Mouse (Mus musculus) heart, adult 8-10 months (tissue): ENCODE results near the gene Vtn. TPM values are rescaled to one million over a fixed set of nuclear protein-coding genes. Genes with fewer than 3 reads are reported as not detected.
A peak's percentile ranks its signal among the peaks of the same experiment; 100 is the strongest.
"Not testable (repeated sequence)": the region's sequence is repeated elsewhere in the genome, so short reads cannot be mapped to it uniquely, and the experiment has no call there.

Experiments used
- DNase-seq: peaks from one replicate; pipeline ENCODE4 v3.0.0; 2022; ENCODE audit warnings: low spot score
- total RNA-seq, 4 experiments: library from RNA; stranded (reverse); gene quantifications; 2 replicates each; pipeline ENCODE4 v1.2.4; 2022

Vtn gene
- total RNA-seq, 4 experiments from 2014 or later: 14.3 to 19.1 (median 17.1) TPM

DNA sequence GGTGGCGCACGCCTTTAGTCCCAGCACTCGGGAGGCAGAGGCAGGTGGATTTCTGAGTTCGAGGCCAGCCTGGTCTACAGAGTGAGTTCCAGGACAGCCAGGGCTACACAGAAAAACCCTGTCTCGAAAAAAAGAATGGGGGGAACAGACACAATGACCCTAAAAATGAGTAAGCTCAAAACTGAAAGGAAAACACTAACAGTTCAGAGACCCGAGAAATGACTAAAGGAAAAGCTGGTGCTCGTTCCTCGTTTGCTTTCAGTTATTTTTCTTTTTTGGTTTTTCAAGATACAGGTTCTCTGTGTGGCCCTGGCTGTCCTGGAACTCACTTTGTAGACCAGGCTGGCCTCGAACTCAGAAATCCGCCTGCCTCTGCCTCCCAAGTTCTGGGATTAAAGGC lies 32.6 kb downstream of the Vtn start:
- DNase-seq: not testable (repeated sequence)

GRCm38 (mm10) chr11:78534516-78534915 lies 35.6 kb downstream of the Vtn start:
- DNase-seq: no peak

- peak; percentile 81 for DNase-seq
Measured at GRCm38 (mm10) chr11:78535376-78536079, 36.6 kb downstream of the Vtn start.

GRCm38 (mm10) chr11:78536080-78536689 lies 37.3 kb downstream of the Vtn start, which contains the start of the genes Tnfaip1 and Ift20:
Gene Tnfaip1, minus strand, starts transcription at chr11:78536332.
Gene Ift20, plus strand, starts transcription at chr11:78536361.
- peak; percentile 99 for DNase-seq

GRCm38 (mm10) chr11:78536690-78537084 lies 37.8 kb downstream of the Vtn start:
- DNase-seq: no peak

DNA sequence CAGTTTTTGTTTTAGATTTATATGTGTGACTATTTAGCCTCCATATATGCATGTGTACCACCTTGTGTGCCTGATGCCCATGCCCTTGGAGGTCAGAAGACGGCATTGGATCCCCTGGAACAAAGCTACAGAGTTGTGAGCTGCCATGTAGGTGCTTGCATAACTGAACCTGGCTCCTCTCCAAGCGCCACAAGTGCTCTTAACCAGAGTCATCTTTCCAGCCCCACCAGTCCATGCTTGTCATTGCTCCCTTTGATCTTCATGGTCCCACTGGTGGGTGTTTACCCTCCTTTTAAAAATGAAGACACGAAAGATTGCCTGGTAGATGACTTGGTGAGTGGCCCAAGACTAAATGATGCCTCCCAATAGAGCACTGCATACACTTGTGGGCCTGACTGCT lies 41.5 kb downstream of the Vtn start:
- no peak for DNase-seq

DNA sequence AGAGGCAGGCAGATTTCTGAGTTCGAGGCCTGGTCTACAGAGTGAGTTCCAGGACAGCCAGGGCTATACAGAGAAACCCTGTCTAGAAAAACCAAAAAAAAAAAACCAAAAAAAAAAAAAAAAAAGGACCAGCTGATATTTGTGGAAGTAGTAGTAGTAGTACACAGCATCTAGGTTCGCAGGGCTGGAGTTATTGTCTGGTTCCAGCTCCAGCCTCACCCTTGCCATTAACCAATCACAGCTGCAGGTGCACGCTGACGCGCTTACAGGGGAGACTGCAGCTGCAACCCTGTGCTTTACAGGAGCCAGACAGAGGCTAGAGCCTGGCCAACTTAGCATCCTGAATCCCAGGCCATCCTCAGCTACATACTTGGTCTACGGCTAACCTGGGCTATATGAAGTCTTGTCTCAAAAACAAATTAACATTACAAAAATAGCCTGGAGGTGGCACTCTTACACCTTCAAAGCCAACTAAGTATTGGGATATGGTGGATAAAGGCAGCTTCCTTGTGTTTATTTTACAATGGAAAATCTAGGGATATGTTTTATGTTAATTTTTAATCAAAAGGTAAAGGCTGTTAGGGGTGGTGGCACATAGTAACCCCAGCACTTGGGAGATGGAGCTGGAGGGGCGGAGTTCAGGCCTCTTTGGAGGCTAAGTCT lies 45.7 kb downstream of the Vtn start:
- DNase-seq: no peak

GRCm38 (mm10) chr11:78545181-78545580 lies 46.3 kb downstream of the Vtn start:
- DNase-seq: no peak

- DNase-seq: no peak
Measured at GRCm38 (mm10) chr11:78547718-78548460, 49.0 kb downstream of the Vtn start.

DNA sequence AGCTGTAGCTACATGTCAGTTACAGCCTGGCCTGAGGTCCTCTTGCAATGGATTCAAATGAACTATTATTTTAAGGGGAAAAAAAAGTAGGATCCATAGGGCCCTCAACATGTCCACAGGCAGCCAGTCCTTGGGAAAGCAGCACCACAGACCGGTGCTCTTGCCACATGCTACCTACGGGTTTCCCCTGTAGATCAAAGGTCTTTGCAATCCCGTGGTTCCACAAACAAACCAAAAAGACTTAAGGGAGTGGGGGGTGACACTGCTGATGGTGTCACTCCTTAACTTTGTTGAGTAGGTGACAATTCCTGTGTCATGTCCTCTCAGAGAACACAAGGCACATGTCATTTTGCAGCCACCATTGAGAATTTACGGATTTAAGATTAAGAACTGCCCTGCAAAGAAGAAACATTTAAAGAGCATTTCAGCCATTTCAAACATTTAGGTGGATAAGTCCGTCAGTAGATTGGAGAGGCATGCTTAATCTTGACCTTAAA lies 50.6 kb downstream of the Vtn start:
- DNase-seq: no peak

- DNase-seq: peak; percentile 95
Measured at GRCm38 (mm10) chr11:78550168-78551058, 51.5 kb downstream of the Vtn start, which contains the start of gene Tmem97. Gene Tmem97, minus strand, starts transcription at chr11:78550777.

DNA sequence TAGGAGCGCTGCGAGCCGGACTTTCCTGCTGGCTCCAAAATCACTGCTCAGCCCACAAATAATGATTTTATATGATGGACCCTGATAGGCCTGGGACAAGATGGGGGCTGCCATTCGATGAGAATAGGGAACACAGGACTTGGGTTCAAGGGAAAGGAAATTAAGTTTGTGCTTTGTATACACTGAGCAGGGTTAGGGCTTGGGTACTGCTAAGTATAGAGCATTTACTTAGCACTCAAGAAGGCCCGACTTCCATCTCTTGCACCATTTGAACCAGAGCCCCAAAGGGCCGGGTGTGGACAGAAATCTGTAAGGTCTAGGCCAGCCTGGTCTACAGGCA lies 52.1 kb downstream of the Vtn start:
- no peak for DNase-seq

Other genes with a start within 250 kb of the Vtn start
- gene 2610507B11Rik, start 237.3 kb upstream of the Vtn start, total RNA-seq: 100 to 1,000 TPM; 201 to 242 (median 210) TPM
- 1 to 10 TPM in 1 of 4 experiments, under 1 TPM in 3; 0.38 to 1.3 (median 0.61) TPM for gene BC030499, start 208.2 kb upstream of the Vtn start, total RNA-seq
- gene Spag5, start 197.6 kb upstream of the Vtn start, total RNA-seq: under 1 TPM; 0.31 to 0.57 (median 0.46) TPM
- 1 to 10 TPM in 3 of 4 experiments, under 1 TPM in 1; 0.75 to 1.8 (median 1.3) TPM for gene Aldoc, start 176.1 kb upstream of the Vtn start, total RNA-seq
- 10 to 100 TPM; 24.6 to 27.1 (median 25.1) TPM for gene Pigs, start 170.7 kb upstream of the Vtn start, total RNA-seq
- 1 to 10 TPM; 3.5 to 6.8 (median 4.8) TPM for gene Unc119, start 155.6 kb upstream of the Vtn start, total RNA-seq
- not detected for gene Foxn1, start 112.5 kb upstream of the Vtn start, total RNA-seq
- gene Slc13a2, start 76.9 kb upstream of the Vtn start, total RNA-seq: not detected
- gene Slc46a1, start 33.4 kb upstream of the Vtn start, total RNA-seq: 1 to 10 TPM; 1.4 to 3.3 (median 1.9) TPM
- gene Sarm1, start 1.3 kb upstream of the Vtn start, total RNA-seq: under 1 TPM; 0.38 to 0.81 (median 0.48) TPM
- not detected for gene Sebox, start 4.4 kb downstream of the Vtn start, total RNA-seq
- 10 to 100 TPM; 11.2 to 12.9 (median 12.5) TPM for gene Tmem199, start 13.1 kb downstream of the Vtn start, total RNA-seq
- 100 to 1,000 TPM; 141 to 157 (median 151) TPM for gene Poldip2, start 13.1 kb downstream of the Vtn start, total RNA-seq
- gene Tnfaip1, start 37.2 kb downstream of the Vtn start, total RNA-seq: 10 to 100 TPM; 33.8 to 41.8 (median 37.6) TPM
- 10 to 100 TPM; 30.3 to 36.6 (median 35.8) TPM for gene Ift20, start 37.3 kb downstream of the Vtn start, total RNA-seq
- 1 to 10 TPM; 3.4 to 5.5 (median 4.3) TPM for gene Tmem97, start 51.7 kb downstream of the Vtn start, total RNA-seq
- gene Nlk, start 198.3 kb downstream of the Vtn start, total RNA-seq: 10 to 100 TPM; 11.7 to 15.2 (median 12.4) TPM